Comparison of ENCODE assay signal across 13 mouse cellular contexts in genomic region chr10:86793509-86793951, GRCm38 (mm10). TPM values are rescaled to one million over a fixed set of nuclear protein-coding genes. Genes with fewer than 3 reads are reported as not detected.
DNase-seq lines count a peak whose midpoint lies in the region; ATAC-seq lines count a peak whose summit lies in the region.
"Had no signal": no experiment of that assay in that cellular context is flagged by ENCODE, and none has a peak within 500 bp of the region (broad histone marks: within the 10 kb centered on the region; RNA-seq: fewer than 3 reads in every experiment).

No protein-coding gene starts in this region.

- H3K4me3 ChIP-seq in heart, embryonic 16.5 days (ENCODE audit: low read length): no peak overlapping the region
- H3K4me3 ChIP-seq in forebrain, embryonic 10.5 days: no peak overlapping the region
- H3K4me3 ChIP-seq: intestine, embryonic 15.5 days had no signal

- 0 out of 2 replicates have a peak overlapping the region, but pooled peaks have one; percentile 17 for H3K9ac ChIP-seq in heart, embryonic 16.5 days (ENCODE audit: low read length)
- H3K9ac ChIP-seq: intestine, embryonic 15.5 days had no signal

- peak overlapping the region; percentile 81 for H3K27ac ChIP-seq in heart, embryonic 16.5 days (ENCODE audit: low read length)
- H3K27ac ChIP-seq in forebrain, embryonic 10.5 days: no peak overlapping the region
- H3K27ac ChIP-seq: intestine, embryonic 15.5 days had no signal

- H3K36me3 ChIP-seq in heart, embryonic 16.5 days (ENCODE audit: control insufficient read depth, insufficient read depth): no peaks in the 10 kb centered on the region
- H3K36me3 ChIP-seq in forebrain, embryonic 10.5 days (replicated peaks): no peaks in the 10 kb centered on the region
- H3K36me3 ChIP-seq: intestine, embryonic 15.5 days had no signal

- DNase-seq in kidney, postnatal 10 days: peak; percentile 51
- no peak for DNase-seq in kidney, adult 8-10 months
- DNase-seq in heart, adult 11 months: peak; percentile 98
- peak; percentile 62 for DNase-seq in lung, postnatal 36 days
- no peak for DNase-seq in frontal cortex, postnatal 10 days (ENCODE audit: low spot score in 2 of 2)
- DNase-seq in frontal cortex, postnatal 25 days (ENCODE audit: low spot score in 2 of 2): no peak
- no peak for DNase-seq in forebrain, embryonic 10.5 days (ENCODE audit: extremely low spot score, low spot score)
- DNase-seq: cerebellum, postnatal 14 days; midbrain, embryonic 14.5 days; right cerebral cortex, adult 18-20 months had no signal

- H3K4me1 ChIP-seq in heart, embryonic 16.5 days (ENCODE audit: control insufficient read depth, insufficient read depth, low read length): peaks cover 35% of the 10 kb centered on the region
- H3K4me1 ChIP-seq in forebrain, embryonic 10.5 days: peaks cover 8% of the 10 kb centered on the region
- H3K4me1 ChIP-seq: intestine, embryonic 15.5 days had no signal

- ATAC-seq in heart, embryonic 16.5 days (replicated peaks; ENCODE audit: extremely low read depth, insufficient read depth, low FRiP score): peak; percentile 64
- ATAC-seq: intestine, embryonic 15.5 days had no signal

- WGBS in heart, embryonic 16.5 days: 51% methylated on average over 2 of the region's 2 CpGs
- 78% methylated on average over 2 of the region's 2 CpGs for WGBS in forebrain, embryonic 10.5 days

- H3K4me2 ChIP-seq in heart, embryonic 16.5 days (ENCODE audit: low read depth, low read length): no peak overlapping the region
- H3K4me2 ChIP-seq: intestine, embryonic 15.5 days had no signal

- no peaks in the 10 kb centered on the region for H3K9me3 ChIP-seq in heart, embryonic 16.5 days (replicated peaks; ENCODE audit: control insufficient read depth, low read length)
- H3K9me3 ChIP-seq in forebrain, embryonic 10.5 days: no peaks in the 10 kb centered on the region
- H3K9me3 ChIP-seq: intestine, embryonic 15.5 days had no signal

- no peaks in the 10 kb centered on the region for H3K27me3 ChIP-seq in heart, embryonic 16.5 days (ENCODE audit: control insufficient read depth, insufficient read depth, low read length)
- no peaks in the 10 kb centered on the region for H3K27me3 ChIP-seq in forebrain, embryonic 10.5 days (ENCODE audit: poor library complexity, severe bottlenecking)
- H3K27me3 ChIP-seq: intestine, embryonic 15.5 days had no signal

RNA-seq across cellular contexts. Expression of gene Nt5dc3, which starts 14.7 kb away (rescaled TPM):
- polyA plus RNA-seq in heart, embryonic 16.5 days (2015; fragmentation: Nextera tagmentation; extraction: Ambion mirVana): 4.8 and 5.0 TPM in 2 replicates
- 0.62 and 1.0 TPM in 2 replicates for polyA plus RNA-seq in forebrain, embryonic 10.5 days (2016; fragmentation: Nextera tagmentation; extraction: Ambion mirVana)

RNA-seq across cellular contexts. Expression of gene Gm49358, which starts 29.8 kb away (rescaled TPM):
- polyA plus RNA-seq in heart, embryonic 16.5 days (2015; fragmentation: Nextera tagmentation; extraction: Ambion mirVana): not detected in 2 replicates
- not detected in 2 replicates for polyA plus RNA-seq in forebrain, embryonic 10.5 days (2016; fragmentation: Nextera tagmentation; extraction: Ambion mirVana)
- polyA plus RNA-seq: intestine, embryonic 15.5 days; limb, embryonic 11.5 days had no signal

Comparison
In these comparisons a context has a peak if more than half of its experiments do, and no peak if none do; other contexts are left out.
1. DNase-seq: peak in kidney, postnatal 10 days (single experiment), heart, adult 11 months (single experiment) and lung, postnatal 36 days (single experiment); none in kidney, adult 8-10 months (0 of 2), frontal cortex, postnatal 10 days (0 of 2), frontal cortex, postnatal 25 days (0 of 2) and forebrain, embryonic 10.5 days (single experiment).